Mouse (Mus musculus) brown adipose tissue, adult 24 weeks (tissue): ENCODE data around the gene Ippk. TPM values are rescaled to one million over a fixed set of nuclear protein-coding genes. Genes with fewer than 3 reads are reported as not detected.
A peak's percentile ranks its signal among the peaks of the same experiment; 100 is the strongest.

Source experiments
- H3K27ac ChIP-seq: fragments of 200-500 bp; replicated peaks from 2 replicates; pipeline ENCODE4 v1.5.1; 2012; ENCODE audit warnings: low read depth, mild to moderate bottlenecking, low read length
- H3K4me1 ChIP-seq: fragments of 200-500 bp; 2 replicates; pipeline ENCODE4 v1.6.1; 2012; ENCODE audit warnings: low read length, mixed read lengths; ENCODE audit not compliant: control insufficient read depth, insufficient read depth, insufficient read length
- H3K4me3 ChIP-seq: fragments of 200-500 bp; 2 replicates; pipeline ENCODE4 v1.5.1; 2012; ENCODE audit warnings: low read depth, mild to moderate bottlenecking, low read length, moderate library complexity; ENCODE audit not compliant: insufficient read depth
- polyA plus RNA-seq: library from polyadenylated mRNA; stranded (reverse); fragments of >200 nt; gene quantifications from 2 replicates; pipeline ENCODE4 v1.2.4, GENCODE M21; 2012; ENCODE audit not compliant: missing spikeins, insufficient read depth, insufficient read length

Ippk gene
- polyA plus RNA-seq, 1 experiment = 4.4 TPM

DNA sequence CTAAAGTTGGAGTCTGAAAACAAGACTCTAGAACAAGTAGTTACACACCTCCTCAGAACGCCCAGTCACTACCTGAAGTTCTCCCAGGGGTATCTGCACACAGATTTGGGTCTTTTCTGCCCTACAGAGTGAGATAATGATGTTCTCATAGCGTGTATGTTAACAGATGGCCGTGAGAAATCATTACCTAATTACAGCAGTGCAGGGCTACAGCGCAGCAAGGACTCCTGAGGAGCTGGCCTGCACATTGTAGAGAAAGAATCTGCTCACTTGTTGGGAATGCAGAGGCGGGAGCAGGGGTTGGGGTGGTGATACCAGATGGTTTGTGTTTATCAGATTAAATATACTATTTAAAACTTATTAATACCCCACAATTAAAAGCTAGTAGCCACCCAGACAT, 59.5 kb downstream of the Ippk start:
- Histone ChIP-seq H3K4me1 (peaks cover 6% of the 10 kb centered on the region; the same call in 1 of the 2 replicates), H3K27ac (peak overlapping the region; percentile 97), H3K4me3 (no peak overlapping the region)

DNA sequence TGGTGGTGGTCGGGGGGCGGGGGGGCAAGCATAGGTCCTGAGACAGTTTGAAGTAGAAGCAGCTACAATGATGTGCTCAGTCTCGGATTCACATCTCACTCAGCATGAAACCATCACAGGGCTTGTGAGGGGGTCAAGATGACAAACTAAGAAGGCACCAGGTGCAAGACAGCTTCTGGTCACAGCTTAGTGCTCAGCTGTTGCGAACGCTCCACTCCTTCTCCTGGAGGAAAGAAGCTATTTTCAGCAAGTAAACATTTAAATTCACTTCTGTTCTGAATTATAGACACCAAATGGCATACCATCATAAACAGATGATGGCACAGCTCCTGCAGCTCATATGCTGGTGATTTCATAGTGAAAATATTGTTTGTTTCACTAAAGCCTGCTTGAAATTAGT, 64.3 kb downstream of the Ippk start:
- Histone ChIP-seq H3K4me3 (no peak overlapping the region), H3K4me1 (0 out of 2 replicates have a peak, but pooled peaks cover 4% of the 10 kb centered on the region), H3K27ac (no peak overlapping the region)

DNA sequence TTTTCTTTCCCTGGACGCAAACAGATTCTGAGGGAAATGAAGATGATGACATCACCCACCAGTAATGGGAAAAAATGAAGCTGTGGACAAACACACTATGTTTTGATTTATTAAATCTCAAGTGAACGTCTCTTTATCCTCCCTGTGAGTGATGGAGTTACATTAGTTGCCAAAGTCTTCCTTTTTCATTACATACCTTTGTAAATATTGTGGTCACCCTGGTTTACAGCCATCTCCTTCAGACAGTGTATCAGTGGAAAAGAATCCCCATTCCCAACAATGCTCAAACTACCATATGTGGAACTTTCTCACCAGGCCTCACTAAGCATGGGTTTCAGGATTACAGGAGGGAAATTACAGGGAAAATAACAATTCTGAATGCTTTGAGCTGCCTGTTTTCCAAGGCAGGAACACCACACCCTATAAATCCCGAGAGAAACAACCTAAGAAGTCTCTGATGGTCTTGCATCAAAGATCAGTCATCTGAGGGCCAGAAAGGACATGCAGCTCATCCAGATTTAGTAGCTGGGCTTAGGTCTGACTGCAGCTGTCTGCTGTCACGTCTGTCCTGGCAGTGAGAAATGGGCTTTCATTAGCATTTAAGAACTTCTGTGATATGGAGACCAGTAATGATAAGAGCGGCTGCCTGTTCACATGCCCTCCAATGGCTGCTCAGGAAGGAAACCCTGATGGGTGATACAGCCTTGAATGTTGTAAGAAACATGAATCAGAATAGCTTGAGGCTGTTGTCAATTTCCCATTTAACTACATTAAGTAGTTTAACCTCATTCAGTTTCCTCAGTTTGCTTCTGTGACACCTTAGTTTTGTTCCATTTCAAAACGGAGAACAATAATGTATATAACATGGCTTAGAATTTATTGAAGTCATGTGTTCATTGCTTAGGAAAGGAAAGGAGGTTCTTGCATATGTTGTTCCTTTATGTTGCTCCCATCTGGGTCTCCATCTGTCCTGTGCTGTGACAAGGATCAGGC, 71.6 kb downstream of the Ippk start, which contains the start of gene Tes3-ps:
TSS of gene Tes3-ps (plus strand) at position 943 of the 993 bp plus-strand sequence.
- Histone ChIP-seq H3K4me3 (no peak within 1 kb of the TSS), H3K4me1 (no peaks in the 10 kb centered on the region), H3K27ac (peak within 1 kb of the TSS; percentile 30)

- peak within 1 kb of the TSS; percentile 94 for H3K27ac ChIP-seq
Observed at GRCm38 (mm10) chr13:49504510-49504909, 83.5 kb downstream of the Ippk start, which contains the start of gene Ecm2. TSS of gene Ecm2 (plus strand) at chr13:49504810.

GRCm38 (mm10) chr13:49505776-49506175, 84.7 kb downstream of the Ippk start:
- Histone ChIP-seq H3K4me3 (peak overlapping the region; percentile 55), H3K27ac (peak overlapping the region; percentile 94), H3K4me1 (peaks cover 4% of the 10 kb centered on the region)

More at GRCm38 (mm10) chr13:49504510-49504909, 83.5 kb downstream of the Ippk start, which contains the start of gene Ecm2:
- Histone ChIP-seq H3K4me3 (peak within 1 kb of the TSS; percentile 55), H3K4me1 (peaks cover 4% of the 10 kb centered on the region)

DNA sequence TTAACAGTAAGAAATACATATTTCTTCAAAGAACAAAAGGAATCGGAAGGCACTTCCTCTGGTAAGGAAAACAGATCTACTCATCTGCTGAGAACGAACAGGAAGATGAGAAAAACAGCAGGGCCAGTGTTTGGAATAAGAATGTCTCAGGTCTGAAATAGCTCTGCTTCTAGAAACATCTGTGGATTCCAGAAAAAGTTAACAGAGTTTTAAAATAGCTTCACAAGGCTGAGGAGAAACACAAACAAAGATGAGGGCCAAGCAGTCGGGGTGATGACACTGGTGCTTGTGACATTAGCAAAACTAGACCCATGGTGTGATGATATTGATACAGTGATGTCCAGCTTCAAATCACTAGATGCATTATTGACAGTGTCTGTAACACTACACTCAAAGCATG, 86.1 kb downstream of the Ippk start:
- no peak overlapping the region for H3K4me3 ChIP-seq
- peaks cover 4% of the 10 kb centered on the region for H3K4me1 ChIP-seq
- peak overlapping the region; percentile 95 for H3K27ac ChIP-seq

Other genes starting within 250 kb of the Ippk start
- gene Ninj1, start 233.8 kb upstream of the Ippk start, polyA plus RNA-seq = 57.7 and 90.3 TPM in 2 replicates
- gene Card19, start 205.2 kb upstream of the Ippk start, polyA plus RNA-seq = 68.4 and 68.7 TPM in 2 replicates
- 1.3 TPM in 1 of 2 replicates, not detected in the other for gene Susd3, start 172.5 kb upstream of the Ippk start, polyA plus RNA-seq
- 0.59 and 1.1 TPM in 2 replicates for gene Fgd3, start 100.9 kb upstream of the Ippk start, polyA plus RNA-seq
- 34.0 and 37.1 TPM in 2 replicates for gene Bicd2, start 79.7 kb upstream of the Ippk start, polyA plus RNA-seq
- 1.8 and 2.0 TPM in 2 replicates for gene Tes3-ps, start 72.1 kb downstream of the Ippk start, polyA plus RNA-seq
- gene Ecm2, start 83.6 kb downstream of the Ippk start, polyA plus RNA-seq = 10.1 and 12.4 TPM in 2 replicates
- 28.9 and 34.2 TPM in 2 replicates for gene Aspn, start 123.2 kb downstream of the Ippk start, polyA plus RNA-seq
- gene Omd, start 161.2 kb downstream of the Ippk start, polyA plus RNA-seq = 0.96 and 1.1 TPM in 2 replicates
- 33.2 and 49.8 TPM in 2 replicates for gene Ogn, start 186.8 kb downstream of the Ippk start, polyA plus RNA-seq
- gene Cenpp, start 231.5 kb downstream of the Ippk start, polyA plus RNA-seq = 1.5 TPM in 1 of 2 replicates, not detected in the other
- 7.8 and 10.3 TPM in 2 replicates for gene Nol8, start 231.8 kb downstream of the Ippk start, polyA plus RNA-seq